Mouse (Mus musculus) brain, embryonic 14.5 days (tissue): Measurements from ENCODE around the gene Sst. TPM values are rescaled to one million over a fixed set of nuclear protein-coding genes. Genes with fewer than 3 reads are reported as not detected.
A peak's percentile ranks its signal among the peaks of the same experiment; 100 is the strongest.

ENCODE experiments used
- DNase-seq: peaks from one replicate; pipeline ENCODE4 v3.0.0-alpha.2; 2011; ENCODE audit warnings: low read depth
- CTCF ChIP-seq: fragments of 200-500 bp; IDR thresholded peaks from 2 replicates; pipeline ENCODE4 v1.5.1; 2012; ENCODE audit warnings: inconsistent platforms, mild to moderate bottlenecking, moderate library complexity, borderline replicate concordance; ENCODE audit not compliant: insufficient read depth, insufficient read length; ENCODE audit errors: extremely low read depth
- POLR2A ChIP-seq: fragments of 200-500 bp; IDR thresholded peaks from 2 replicates; pipeline ENCODE4 v1.6.1; 2012; ENCODE audit warnings: mild to moderate bottlenecking, inconsistent platforms, borderline replicate concordance; ENCODE audit not compliant: poor library complexity, insufficient read depth, insufficient read length, severe bottlenecking; ENCODE audit errors: extremely low read depth
- polyA plus RNA-seq: library from polyadenylated mRNA; depleted of rRNA; stranded (reverse); fragments of >200 nt; gene quantifications from 2 replicates; pipeline ENCODE4 v1.2.3, GENCODE M21; 2012

Gene Sst
- polyA plus RNA-seq, 1 experiment, result 180 TPM

DNA sequence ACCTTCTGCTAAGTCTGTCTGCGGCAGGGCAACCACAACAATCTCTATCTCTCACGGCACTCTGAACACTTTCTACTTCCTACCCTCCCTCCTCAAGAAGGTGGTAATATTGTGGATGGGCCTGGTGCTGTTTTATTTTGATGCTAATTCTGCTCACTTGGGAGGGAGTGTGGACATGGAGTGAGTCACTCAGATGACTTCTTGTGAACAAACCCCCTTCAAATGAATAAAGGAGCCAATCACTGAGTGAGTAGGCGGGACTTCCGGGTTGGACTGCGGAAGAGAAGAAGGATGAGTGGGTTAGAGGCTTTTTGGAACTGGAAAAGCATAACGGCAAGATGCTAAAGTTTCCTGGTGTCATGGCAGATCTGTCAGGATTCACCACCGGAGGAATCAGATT is 10.7 kb upstream of the Sst start:
- TF ChIP-seq CTCF, result no peak
- no peak for TF ChIP-seq POLR2A
- no peak for DNase-seq

DNA sequence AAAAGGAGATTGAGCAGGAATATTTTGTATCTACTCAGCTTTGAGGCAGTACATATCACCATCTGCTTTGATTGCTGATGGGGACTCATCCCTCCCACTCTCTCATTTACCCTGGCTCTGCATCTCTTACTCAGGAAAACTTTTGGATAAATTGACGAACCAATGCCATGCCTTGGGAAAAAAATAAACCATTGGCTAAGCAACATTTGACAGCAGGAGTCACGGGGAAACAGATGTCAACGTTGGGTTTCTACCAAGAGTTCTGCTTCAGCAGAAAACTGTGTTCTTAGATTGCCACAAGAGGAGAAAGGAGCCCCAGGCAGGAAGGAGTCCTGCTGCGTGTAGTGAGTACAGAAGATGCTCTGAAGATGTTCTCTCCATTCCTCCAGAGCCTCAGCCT is 9.3 kb upstream of the Sst start:
- DNase-seq, result peak; percentile 22
- TF ChIP-seq CTCF (no peak), POLR2A (no peak)

DNA sequence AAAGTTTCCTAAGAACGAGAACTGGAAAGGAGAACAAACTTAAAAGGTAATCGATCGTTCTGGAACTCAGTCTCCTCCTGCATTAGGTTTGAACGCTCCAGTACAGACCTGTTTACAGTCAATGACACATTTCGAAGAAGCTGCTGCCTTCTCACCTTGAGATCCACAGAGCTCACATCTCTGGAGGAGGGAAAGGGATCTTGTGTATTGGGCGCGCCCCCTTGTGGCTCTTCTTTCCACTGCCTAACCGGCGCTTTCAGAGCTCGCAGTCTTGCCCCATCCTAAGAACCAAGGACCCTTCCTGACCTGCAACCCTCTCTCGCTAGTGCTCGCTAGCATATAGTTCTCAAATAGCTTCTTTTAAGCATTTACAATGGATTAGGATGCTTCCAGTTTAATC is 8.1 kb upstream of the Sst start:
- no peak for TF ChIP-seq POLR2A
- TF ChIP-seq CTCF, result peak; percentile 95
- DNase-seq, result peak; percentile 94

DNA sequence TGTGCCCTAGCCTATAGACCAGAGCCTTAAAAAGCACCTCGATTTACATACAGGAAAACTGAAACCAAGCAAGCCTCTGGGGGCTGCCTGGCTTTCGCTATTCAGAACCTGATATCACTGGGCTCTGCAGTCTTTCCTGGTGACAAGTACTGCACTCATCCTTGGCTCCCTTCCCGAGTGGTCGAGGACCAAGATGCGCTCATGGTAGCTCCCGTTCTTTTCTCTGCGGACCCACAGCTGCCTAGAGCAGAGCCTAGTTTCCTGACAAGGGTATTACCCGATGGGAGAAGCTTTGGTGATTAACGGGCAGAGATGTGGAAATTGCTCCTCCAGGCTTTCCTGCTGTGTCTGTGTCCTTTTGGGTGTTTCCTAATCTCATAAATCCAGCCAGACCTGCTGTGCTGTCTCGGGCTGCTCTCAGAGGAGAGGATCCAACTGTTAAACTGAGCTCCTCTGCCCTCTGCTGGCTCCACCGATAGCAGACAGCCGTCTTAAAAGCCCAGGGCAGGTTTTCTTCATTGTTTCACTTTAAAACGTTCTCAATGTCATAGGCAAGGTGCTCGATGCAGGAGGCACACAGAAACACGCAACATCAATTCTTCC is 7.3 kb upstream of the Sst start:
- DNase-seq, result peak; percentile 93
- TF ChIP-seq CTCF (peak; percentile 83), POLR2A (no peak)

DNA sequence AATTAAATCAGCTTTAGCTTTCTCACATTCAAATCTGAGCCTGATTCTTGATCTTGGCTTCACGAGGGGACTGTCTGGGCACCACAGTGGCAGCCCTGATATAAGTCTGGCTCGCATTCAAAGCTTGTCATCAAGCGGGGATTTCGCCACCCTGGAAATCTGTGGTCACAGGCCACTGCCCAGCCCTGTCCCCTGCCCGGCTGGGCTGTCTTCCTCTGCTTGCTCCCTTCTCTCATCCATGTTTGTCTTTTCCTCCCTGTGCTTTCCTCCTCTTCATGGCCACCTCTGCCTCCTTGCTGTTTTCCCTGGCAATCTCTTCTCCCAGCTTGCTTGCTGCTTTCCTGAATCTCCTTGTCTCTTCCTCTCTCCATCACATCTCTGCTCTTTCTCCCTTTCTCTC is 6.7 kb upstream of the Sst start:
- TF ChIP-seq CTCF, result no peak
- TF ChIP-seq POLR2A, result no peak
- DNase-seq, result peak; percentile 32

DNA sequence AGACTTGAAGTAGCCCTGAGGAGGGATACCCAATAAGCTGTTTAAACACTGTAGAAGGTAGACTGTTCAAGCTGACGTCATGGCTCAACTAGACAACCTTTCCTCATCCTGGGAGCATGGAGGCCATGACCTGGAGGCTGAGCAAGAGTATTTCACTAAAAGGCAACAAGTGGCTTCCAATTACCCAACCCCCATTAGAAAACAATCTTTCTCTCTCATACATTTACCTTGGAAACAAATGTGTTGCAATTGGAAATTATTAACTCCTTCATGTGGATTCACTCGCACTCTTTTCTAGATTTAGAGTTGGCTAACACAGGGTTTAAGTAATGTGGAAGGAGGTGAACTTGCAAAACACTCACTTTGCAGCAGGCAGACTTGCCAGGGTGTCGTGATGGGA is 4.4 kb upstream of the Sst start:
- no peak for DNase-seq
- TF ChIP-seq CTCF (no peak), POLR2A (no peak)

DNA sequence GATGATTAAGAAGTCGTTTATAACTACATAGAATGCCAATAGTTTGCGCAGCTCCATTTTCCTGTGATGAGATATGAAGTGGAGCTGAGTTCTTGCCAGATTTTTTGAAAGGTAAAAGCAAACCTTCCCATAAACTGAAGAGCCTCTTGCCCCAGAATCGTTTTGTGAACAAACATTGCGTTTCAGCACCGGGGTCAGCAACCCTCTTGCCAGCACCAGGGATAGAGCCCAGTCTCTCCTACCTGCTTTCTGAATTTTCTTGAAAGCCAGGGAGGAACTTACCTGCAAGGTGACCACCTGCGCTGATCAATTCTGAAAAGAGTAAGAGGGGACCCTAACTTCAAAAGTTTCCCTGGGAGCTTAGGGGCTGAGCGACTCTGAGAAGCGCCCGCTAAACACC is 607 bp downstream of the Sst start:
- DNase-seq, result no peak
- TF ChIP-seq CTCF, result no peak
- TF ChIP-seq POLR2A, result no peak

DNA sequence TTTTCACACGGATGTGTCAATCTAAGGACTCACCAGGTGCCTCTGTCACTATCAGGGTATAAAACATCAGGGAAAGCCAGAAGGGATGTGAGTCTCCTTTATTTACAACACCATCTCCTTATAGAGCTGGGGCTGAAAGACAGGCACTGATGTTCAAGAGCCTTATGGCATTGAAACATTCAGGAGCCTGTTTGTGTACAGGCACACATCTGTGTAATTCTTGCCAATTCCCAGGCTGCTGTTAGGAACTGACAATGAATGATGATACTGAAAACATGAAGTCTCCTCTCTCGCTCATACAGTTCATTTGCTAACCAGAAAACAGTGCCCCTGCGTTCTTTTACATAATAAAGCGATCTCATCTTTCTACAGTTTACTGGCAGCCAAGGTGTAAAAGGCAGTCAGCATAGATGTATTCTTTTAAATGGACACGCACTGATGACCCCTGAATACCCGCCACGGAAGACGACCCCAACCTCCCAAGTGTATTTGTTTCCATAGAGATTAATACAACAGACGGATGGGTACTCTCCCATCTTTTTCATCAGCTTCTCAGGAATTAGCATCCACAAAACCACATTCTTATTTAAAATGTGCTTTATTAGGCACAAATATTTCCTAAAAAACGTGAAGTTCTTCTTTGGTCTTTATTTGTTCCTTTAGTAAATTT is 2.7 kb downstream of the Sst start:
- peak; percentile 26 for DNase-seq
- no peak for TF ChIP-seq POLR2A
- no peak for TF ChIP-seq CTCF

DNA sequence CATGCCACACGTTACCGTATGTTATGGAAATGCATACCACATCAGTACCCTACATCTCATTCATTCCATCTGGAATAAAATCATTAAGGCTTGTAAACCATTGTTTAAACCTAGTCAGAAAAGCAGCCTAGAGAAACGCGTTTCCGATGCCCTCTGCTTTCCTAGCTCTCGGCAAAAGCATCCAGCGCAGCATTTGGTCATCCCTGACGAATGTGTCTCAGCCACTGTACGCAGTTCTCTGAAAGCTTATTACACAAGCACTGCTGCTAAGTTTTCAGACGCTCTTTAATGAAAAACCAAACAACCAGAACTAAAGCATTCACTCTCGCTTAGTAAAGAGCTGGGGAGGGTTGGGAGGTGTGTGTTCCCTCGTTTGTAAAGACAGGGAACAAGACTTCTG is 5.7 kb downstream of the Sst start:
- TF ChIP-seq CTCF (no peak), POLR2A (no peak)
- DNase-seq, result peak; percentile 37

DNA sequence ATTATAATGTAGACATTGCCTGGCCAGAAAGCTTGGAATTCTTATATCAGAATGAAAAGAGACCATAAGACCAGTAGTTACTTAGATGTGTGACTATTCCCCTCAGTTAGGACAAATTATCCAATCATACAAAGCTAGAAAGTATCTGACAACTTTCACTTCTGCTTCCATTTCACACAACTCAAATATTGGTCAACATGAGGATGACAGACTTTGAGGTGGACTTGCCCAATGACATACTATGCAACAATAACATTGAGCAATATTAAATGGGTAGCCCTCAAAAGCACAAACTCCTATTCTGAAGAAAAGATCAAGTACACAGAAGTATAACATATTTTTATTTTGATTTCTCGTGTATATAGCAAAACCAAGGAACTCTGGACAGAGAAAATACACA is 35.5 kb downstream of the Sst start:
- TF ChIP-seq CTCF (no peak), POLR2A (no peak)

DNA sequence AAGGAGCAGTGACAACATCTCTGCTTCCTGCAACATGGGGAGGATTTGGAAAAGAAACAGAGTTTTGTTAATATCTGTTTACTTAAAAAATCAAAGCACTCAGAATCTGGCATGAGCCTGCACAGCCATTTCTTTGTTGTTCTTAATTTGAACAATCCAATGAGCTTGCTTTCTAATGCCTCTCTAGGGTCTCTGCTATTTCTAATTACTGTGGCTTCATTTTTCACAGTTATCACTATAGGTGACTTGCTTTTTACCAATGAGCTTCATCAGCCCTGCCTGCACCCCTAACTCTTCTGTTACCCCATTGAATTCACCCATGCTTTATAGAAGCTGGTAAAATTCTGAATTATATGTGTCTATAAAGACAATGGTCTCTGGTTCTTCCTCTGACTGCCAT is 41.0 kb downstream of the Sst start:
- DNase-seq, result no peak
- TF ChIP-seq POLR2A, result no peak
- no peak for TF ChIP-seq CTCF

More for the DNA sequence above, 35.5 kb downstream of the Sst start:
- DNase-seq, result no peak

DNA sequence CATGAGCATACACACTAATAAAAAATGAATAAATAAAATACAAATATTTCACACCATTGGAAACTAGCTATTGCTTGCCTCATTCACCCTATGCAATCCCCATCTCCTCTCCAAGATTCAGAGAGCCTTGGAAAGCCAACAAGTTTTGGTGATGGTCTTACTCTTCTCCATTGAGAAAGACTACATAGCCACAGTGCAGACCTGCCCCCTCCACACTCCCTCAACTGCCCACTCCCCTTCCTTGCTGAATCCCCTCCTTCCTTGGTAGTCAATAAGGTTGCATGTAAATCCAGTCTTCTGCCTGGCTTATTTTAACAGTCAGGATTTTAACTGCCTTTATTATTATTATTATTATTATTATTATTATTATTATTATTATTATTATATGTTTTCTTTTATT is 41.6 kb downstream of the Sst start:
- no peak for TF ChIP-seq POLR2A
- no peak for TF ChIP-seq CTCF
- DNase-seq, result no peak

DNA sequence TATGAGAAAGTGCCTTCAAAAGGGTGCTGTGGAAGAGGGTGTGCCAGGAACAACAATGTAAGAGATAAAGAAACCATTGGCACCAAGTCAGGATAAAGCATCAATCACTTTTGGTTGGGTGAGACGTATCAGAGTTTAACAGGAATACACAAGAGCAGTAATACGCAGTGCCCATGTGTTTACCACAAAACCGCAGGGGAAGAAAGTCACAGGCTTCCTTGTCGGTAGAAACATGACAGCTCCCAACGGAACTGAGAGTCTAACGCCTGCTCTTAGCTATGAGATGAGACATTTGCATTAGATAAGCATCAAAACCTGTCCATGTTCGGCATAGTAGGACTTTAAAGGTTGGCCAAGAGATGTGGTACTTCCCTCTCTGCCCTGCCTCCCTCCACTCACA is 46.1 kb downstream of the Sst start:
- DNase-seq, result no peak
- TF ChIP-seq POLR2A, result no peak
- no peak for TF ChIP-seq CTCF
